Mouse (Mus musculus) midbrain, embryonic 16.5 days (tissue): Measurements from ENCODE around the gene Dnajb12. TPM values are rescaled to one million over a fixed set of nuclear protein-coding genes. Genes with fewer than 3 reads are reported as not detected.
"Not testable (repeated sequence)": the region's sequence is repeated elsewhere in the genome, so short reads cannot be mapped to it uniquely, and the experiment has no call there.

Experiments used
- ATAC-seq: fragments of 200-750 bp; cut with Nextera tagmentation; 2 replicates; pipeline ENCODE4 v1.8.0; 2017; ENCODE audit warnings: moderate TSS enrichment
- H3K27ac ChIP-seq: fragments of 300-500 bp; sonication (generic); 2 replicates; pipeline ENCODE4 v1.5.1; 2014; ENCODE audit warnings: mild to moderate bottlenecking, low read length, mixed read lengths
- H3K27me3 ChIP-seq: fragments of 300-500 bp; sonication (generic); 2 replicates; pipeline ENCODE4 v1.6.1; 2014; ENCODE audit warnings: low read depth, low read length, mixed read lengths; ENCODE audit not compliant: control insufficient read depth, insufficient read depth
- H3K36me3 ChIP-seq: fragments of 300-500 bp; sonication (generic); 2 replicates; pipeline ENCODE4 v1.6.1; 2014; ENCODE audit warnings: mild to moderate bottlenecking, low read length, moderate library complexity, mixed read lengths; ENCODE audit not compliant: control insufficient read depth, insufficient read depth
- H3K4me1 ChIP-seq: fragments of 300-500 bp; sonication (generic); 2 replicates; pipeline ENCODE4 v1.6.1; 2014; ENCODE audit warnings: mild to moderate bottlenecking, low read length, mixed read lengths; ENCODE audit not compliant: control insufficient read depth, insufficient read depth
- H3K4me2 ChIP-seq: fragments of 300-500 bp; sonication (generic); 2 replicates; pipeline ENCODE4 v1.6.1; 2014; ENCODE audit warnings: mild to moderate bottlenecking, low read length, mixed read lengths
- H3K4me3 ChIP-seq: fragments of 300-500 bp; sonication (generic); 2 replicates; pipeline ENCODE4 v1.5.1; 2014; ENCODE audit warnings: low read depth, mild to moderate bottlenecking, low read length, moderate library complexity, mixed read lengths
- H3K9ac ChIP-seq: fragments of 300-500 bp; sonication (generic); 2 replicates; pipeline ENCODE4 v1.6.1; 2014; ENCODE audit warnings: low read depth, low read length, mixed read lengths
- H3K9me3 ChIP-seq: fragments of 300-500 bp; sonication (generic); replicated peaks from 2 replicates; pipeline ENCODE4 v1.6.1; 2014; ENCODE audit warnings: mild to moderate bottlenecking, low read length, mixed read lengths; ENCODE audit not compliant: control insufficient read depth, poor library complexity, severe bottlenecking
- WGBS: fragments of 180-500 bp; shearing (Covaris S2); extraction: QIAGEN DNeasy Blood & Tissue Kit; methylation state at CpG from one replicate; pipeline ENCODE4 v1.1.7; 2014; 5-methylcytosine and 5-hydroxymethylcytosine counted together
- polyA plus RNA-seq: library from polyadenylated mRNA; unstranded; fragments of >200 nt; fragmentation: Nextera tagmentation; extraction: Ambion mirVana; gene quantifications from 2 replicates; pipeline ENCODE4 v1.2.1, GENCODE M21; 2015

Gene Dnajb12
- polyA plus RNA-seq, 1 experiment from 2014 or later = 18.5 TPM

DNA sequence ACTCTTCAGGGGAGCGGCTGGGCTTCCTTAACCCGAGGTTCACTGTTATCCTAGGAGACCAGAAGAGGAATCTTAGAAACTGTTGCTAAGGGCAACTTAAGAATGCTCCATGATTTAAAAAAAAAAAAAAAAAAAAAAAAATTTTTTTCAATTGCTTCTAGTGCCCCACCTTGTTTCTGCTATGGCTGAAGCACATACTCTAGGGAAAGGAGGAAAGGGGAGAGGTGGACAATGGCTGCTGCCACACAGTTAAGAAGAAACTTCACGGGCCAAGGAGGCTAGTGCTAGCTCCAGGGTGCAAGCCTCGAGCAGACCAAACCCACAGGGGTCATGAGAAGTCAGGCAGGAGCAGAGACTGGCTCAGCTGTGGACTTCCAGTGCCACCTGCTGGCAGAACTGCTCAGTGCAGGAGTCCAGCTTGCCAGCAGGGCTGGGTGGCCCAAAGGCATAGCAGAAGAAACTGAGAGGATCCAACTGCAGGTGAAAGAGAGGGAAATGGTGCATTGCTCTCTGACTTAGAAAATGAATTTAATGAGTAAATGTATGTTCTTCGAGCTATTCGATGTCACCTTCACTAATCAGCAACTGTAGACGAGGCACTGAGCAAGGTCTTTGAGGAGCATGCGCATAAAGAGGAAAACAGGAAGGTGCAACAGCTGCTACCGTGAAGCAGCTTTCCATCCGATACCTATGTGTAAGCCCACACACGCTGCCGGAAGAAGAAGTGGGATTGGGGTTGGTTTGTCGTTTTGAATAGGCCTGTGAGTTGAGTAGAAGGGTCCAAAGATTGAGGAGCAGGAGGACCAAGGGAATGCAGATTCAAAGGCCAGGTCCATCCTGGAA, 14.3 kb upstream of the Dnajb12 start:
- Histone ChIP-seq H3K4me3 (no peak overlapping the region), H3K27ac (no peak overlapping the region), H3K4me2 (no peak overlapping the region), H3K9me3 (no peaks in the 10 kb centered on the region), H3K36me3 (no peaks in the 10 kb centered on the region), H3K9ac (no peak overlapping the region), H3K27me3 (no peaks in the 10 kb centered on the region), H3K4me1 (peaks cover 9% of the 10 kb centered on the region)
- ATAC-seq = peak; percentile 82
- 35% methylated on average over 13 of the region's 13 CpGs for WGBS

- H3K27me3 ChIP-seq = no peaks in the 10 kb centered on the region
- no peak overlapping the region for H3K9ac ChIP-seq
- H3K27ac ChIP-seq = no peak overlapping the region
- no peak for ATAC-seq
- H3K9me3 ChIP-seq = no peaks in the 10 kb centered on the region
- H3K4me3 ChIP-seq = no peak overlapping the region
- H3K36me3 ChIP-seq = no peaks in the 10 kb centered on the region
- H3K4me1 ChIP-seq = peaks cover 9% of the 10 kb centered on the region
- WGBS = 52% methylated on average over 11 of the region's 11 CpGs
- no peak overlapping the region for H3K4me2 ChIP-seq
These were observed 11.1 kb upstream of the Dnajb12 start for GRCm38 (mm10) chr10:59868266-59868665.

GRCm38 (mm10) chr10:59870038-59870437, 9.3 kb upstream of the Dnajb12 start:
- no peak overlapping the region for H3K4me3 ChIP-seq
- H3K27ac ChIP-seq = no peak overlapping the region
- H3K4me1 ChIP-seq = no peaks in the 10 kb centered on the region
- H3K4me2 ChIP-seq = no peak overlapping the region
- 89% methylated on average over 6 of the region's 6 CpGs for WGBS
- no peak for ATAC-seq
- no peaks in the 10 kb centered on the region for H3K36me3 ChIP-seq
- H3K27me3 ChIP-seq = no peaks in the 10 kb centered on the region
- H3K9ac ChIP-seq = no peak overlapping the region
- no peaks in the 10 kb centered on the region for H3K9me3 ChIP-seq

DNA sequence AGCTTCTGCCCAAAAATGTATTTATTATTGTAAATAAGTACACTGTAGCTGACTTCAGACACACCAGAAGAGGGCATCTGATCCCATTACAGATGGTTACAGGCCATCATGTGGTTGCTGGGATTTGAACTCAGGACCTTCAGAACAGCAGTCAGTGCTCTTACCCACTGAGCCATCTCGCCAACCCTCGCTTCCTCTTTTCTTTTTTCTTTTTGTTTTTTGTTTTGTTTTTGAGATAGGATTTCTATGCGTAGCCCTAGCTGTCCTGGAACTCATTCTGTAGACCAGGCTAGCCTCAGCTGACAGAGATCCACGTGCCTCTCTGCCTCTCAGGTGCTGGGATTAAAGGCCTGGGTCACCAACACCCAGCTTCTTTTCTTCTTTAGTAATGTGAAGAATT, 6.7 kb upstream of the Dnajb12 start:
- H3K4me1 ChIP-seq, ATAC-seq, H3K9me3 ChIP-seq, H3K36me3 ChIP-seq, H3K4me3 ChIP-seq, H3K27me3 ChIP-seq, H3K27ac ChIP-seq, H3K4me2 ChIP-seq, H3K9ac ChIP-seq: not testable (repeated sequence)
- WGBS = 92% methylated on average over 4 of the region's 4 CpGs

DNA sequence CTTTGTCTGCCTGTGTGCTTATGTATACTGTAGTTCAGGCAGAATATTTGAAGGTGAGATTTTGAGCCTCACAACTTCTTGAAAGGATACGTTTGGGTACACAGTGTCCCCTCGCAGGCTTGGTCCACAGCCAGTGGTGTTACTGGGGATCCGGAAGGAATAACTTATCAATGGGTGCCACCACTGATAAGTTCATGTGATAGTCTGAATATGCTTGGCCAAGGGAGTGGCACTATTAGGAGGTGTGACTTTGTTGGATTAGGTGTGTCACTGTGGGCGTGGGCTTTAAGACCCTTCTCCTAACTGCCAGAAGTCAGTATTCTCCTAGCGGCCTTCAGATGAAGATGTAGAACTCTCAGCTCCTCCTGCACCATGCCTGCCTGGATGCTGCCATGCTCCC, 6.2 kb upstream of the Dnajb12 start:
- no peak overlapping the region for H3K4me2 ChIP-seq
- H3K4me3 ChIP-seq = no peak overlapping the region
- no peak for ATAC-seq
- no peaks in the 10 kb centered on the region for H3K4me1 ChIP-seq
- no peaks in the 10 kb centered on the region for H3K9me3 ChIP-seq
- H3K9ac ChIP-seq = no peak overlapping the region
- 91% methylated on average over 5 of the region's 5 CpGs for WGBS
- H3K36me3 ChIP-seq = no peaks in the 10 kb centered on the region
- no peak overlapping the region for H3K27ac ChIP-seq
- H3K27me3 ChIP-seq = no peaks in the 10 kb centered on the region

- WGBS = 78% methylated on average over 5 of the region's 5 CpGs
- H3K4me3 ChIP-seq = no peak overlapping the region
- H3K4me2 ChIP-seq = no peak overlapping the region
These were observed 5.7 kb upstream of the Dnajb12 start for GRCm38 (mm10) chr10:59873613-59874012.

DNA sequence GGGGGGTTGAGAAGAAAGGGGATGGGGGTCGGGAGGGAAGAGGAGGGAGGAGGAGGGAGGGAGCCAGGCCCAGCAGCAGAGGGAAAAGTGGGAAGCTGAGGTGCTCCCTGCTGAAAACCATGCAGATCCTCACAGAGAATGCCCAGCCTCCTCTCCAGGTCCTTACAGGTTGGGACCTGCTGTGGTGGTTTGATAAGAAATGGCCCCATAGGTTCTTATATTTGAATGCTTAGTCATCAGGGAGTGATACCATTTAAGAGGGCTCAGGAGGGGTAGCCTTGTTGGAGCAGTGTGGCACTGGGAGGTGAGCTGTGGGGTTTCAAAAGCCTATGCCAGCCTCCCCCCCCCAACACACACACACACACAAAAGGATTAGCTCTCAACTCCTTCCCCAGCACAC, 4.0 kb upstream of the Dnajb12 start:
- H3K9ac ChIP-seq = no peak overlapping the region
- H3K4me3 ChIP-seq = no peak overlapping the region
- H3K4me2 ChIP-seq = no peak overlapping the region
- H3K9me3 ChIP-seq = no peaks in the 10 kb centered on the region
- H3K36me3 ChIP-seq = no peaks in the 10 kb centered on the region
- ATAC-seq = no peak
- H3K27ac ChIP-seq = no peak overlapping the region
- 20% methylated on average over 1 of the region's 1 CpGs for WGBS
- H3K4me1 ChIP-seq = peaks cover 8% of the 10 kb centered on the region
- no peaks in the 10 kb centered on the region for H3K27me3 ChIP-seq

More at GRCm38 (mm10) chr10:59873613-59874012, 5.7 kb upstream of the Dnajb12 start:
- H3K4me1 ChIP-seq = peaks cover 2% of the 10 kb centered on the region
- H3K27me3 ChIP-seq = no peaks in the 10 kb centered on the region
- no peak for ATAC-seq
- no peak overlapping the region for H3K27ac ChIP-seq
- no peaks in the 10 kb centered on the region for H3K9me3 ChIP-seq
- H3K36me3 ChIP-seq = no peaks in the 10 kb centered on the region
- no peak overlapping the region for H3K9ac ChIP-seq

DNA sequence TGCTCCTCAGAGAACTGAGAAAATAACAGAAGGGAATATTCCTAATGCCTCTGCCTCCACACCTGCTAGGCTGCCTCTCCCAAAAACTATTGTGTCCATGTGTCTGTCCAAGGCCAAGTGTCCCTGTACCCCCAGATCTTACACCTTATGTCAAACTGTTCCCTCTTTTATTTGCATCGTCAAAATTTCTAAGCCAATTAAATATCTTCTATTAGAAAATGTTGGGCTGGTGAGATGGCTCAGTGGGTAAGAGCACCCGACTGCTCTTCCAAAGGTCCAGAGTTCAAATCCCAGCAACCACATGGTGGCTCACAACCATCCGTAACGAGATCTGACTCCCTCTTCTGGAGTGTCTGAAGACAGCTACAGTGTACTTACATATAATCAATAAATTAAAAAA, 2.7 kb upstream of the Dnajb12 start:
- H3K4me1 ChIP-seq = peaks cover 15% of the 10 kb centered on the region
- ATAC-seq, H3K4me3 ChIP-seq, H3K9ac ChIP-seq, H3K4me2 ChIP-seq, H3K9me3 ChIP-seq, H3K27me3 ChIP-seq, H3K27ac ChIP-seq, H3K36me3 ChIP-seq: not testable (repeated sequence)
- 96% methylated on average over 3 of the region's 4 CpGs for WGBS

DNA sequence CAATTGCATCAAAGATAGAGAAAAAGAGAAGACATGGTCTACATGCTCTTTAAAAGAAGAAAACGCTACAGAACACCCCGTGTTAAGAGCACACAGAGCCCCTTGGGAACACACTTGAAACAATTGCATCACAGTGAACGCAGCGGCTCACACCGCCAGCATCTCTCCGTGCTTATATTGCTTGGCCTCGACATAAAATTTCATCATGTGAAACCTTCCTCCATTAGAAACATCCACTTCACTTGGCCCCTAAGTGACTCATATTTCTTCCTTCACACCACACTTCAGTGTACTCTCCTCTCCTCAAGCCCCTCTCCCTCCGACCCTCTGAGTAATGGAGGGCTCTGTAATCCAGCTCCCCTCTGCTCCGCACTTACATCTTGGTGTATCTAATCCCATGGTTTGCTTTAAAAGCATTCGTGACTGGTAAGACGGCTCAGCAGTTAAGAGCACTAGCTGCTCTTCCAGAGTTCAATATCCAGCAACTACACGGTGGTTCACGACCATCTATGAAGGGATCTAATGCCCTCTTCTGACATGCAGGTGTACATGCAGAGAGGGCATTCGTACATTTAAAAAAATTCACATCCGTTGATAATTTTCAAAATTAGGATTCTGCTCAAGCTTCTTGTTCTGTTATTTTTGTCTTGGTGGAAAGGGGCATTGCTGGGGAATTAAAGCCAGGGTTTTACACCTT, 1.8 kb upstream of the Dnajb12 start:
- H3K27ac ChIP-seq = no peak overlapping the region
- no peak overlapping the region for H3K4me2 ChIP-seq
- no peak overlapping the region for H3K4me3 ChIP-seq
- H3K27me3 ChIP-seq = no peaks in the 10 kb centered on the region
- no peak overlapping the region for H3K9ac ChIP-seq
- 78% methylated on average over 15 of the region's 15 CpGs for WGBS
- H3K36me3 ChIP-seq = no peaks in the 10 kb centered on the region
- H3K9me3 ChIP-seq = no peaks in the 10 kb centered on the region
- H3K4me1 ChIP-seq = peaks cover 15% of the 10 kb centered on the region
- ATAC-seq = no peak
